Mouse (Mus musculus) olfactory bulb, adult 2 months (tissue): ENCODE data around the gene Sh3kbp1.

Experiments used
- CTCF ChIP-seq: fragments of 200-500 bp; IDR thresholded peaks from 2 replicates; pipeline ENCODE4 v1.5.1; 2012; ENCODE audit warnings: low read depth, mild to moderate bottlenecking, low read length, moderate library complexity; ENCODE audit not compliant: insufficient read depth
- POLR2A ChIP-seq: fragments of 200-500 bp; IDR thresholded peaks from 2 replicates; pipeline ENCODE4 v1.6.1; 2012; ENCODE audit warnings: mild to moderate bottlenecking, low read depth, low read length, moderate library complexity; ENCODE audit not compliant: insufficient read depth

DNA sequence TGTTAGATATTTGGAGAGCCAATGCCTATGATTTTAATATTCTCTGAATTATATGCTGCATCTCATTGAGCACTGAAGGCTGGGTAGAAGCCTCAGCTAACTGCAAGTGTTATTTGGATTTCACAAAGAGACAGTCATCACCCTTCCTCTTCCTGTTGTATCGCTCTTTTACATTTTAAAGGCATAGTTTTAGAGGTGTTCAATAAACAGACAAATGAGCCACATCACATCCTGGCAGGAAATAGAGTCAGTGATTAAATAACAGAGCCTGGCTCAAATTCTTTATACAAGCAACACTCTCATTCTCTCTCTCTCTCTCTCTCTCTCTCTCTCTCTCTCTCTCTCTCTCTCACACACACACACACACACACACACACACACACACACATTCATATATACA, 231.1 kb downstream of the Sh3kbp1 start:
- no peak for TF ChIP-seq POLR2A
- TF ChIP-seq CTCF = no peak
